Mouse (Mus musculus) T-helper 17 cell (primary cell): Measurements from ENCODE around the gene Gas2l2.

Experiments used
- in situ Hi-C, 2 experiments: fragments of 300-600 bp; cut with MboI, MseI; formaldehyde crosslinking; loops; 1 replicate in 1 of 2; 2 replicates in 1 of 2; pipeline ENCODE4 v1.15.1; 2025; ENCODE audit warnings: high pct_unique_total_duplicates in 2 of 2

Gene Gas2l2

GRCm38 (mm10) chr11:83443824-83444223, 14.6 kb upstream of the Gas2l2 start:
- in situ Hi-C loops: no loop called here

DNA sequence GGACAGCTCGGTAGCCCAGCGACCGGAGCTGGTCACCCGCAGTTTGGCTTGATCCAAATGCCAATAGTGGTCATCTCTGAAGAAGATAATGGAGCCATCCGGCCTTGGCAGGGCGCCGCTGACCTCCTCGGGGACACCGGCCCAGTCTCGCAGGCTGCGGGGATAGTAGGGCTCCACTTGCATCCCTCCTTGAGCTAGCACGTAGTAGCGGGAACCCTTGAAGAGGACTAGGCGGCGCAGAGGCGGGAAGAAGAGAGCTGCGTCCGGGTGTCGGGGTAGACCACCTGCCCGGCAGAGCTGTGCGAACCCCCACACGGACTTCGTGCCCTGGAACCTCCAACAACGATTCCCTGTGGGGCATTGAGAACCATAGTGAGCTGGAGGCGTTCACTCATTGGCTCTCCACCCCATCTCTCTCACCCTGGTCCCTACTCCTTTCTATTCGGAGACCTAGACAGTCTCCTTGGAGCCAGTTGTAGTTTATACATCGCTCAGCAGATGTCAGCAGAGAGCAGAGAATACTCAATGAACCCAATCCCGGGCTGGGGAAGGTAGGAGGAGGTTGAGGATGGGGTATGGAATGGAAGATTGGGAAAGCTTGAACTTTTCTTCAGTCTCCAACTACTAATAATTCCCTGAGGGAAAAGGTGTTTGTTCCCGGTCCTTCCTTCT, 13.5 kb upstream of the Gas2l2 start:
- in situ Hi-C loops: no loop called here

- in situ Hi-C loops: no loop called here
These were observed 12.0 kb upstream of the Gas2l2 start for GRCm38 (mm10) chr11:83441235-83441634.

GRCm38 (mm10) chr11:83440081-83441064, 11.1 kb upstream of the Gas2l2 start:
- in situ Hi-C loops: no loop called here

DNA sequence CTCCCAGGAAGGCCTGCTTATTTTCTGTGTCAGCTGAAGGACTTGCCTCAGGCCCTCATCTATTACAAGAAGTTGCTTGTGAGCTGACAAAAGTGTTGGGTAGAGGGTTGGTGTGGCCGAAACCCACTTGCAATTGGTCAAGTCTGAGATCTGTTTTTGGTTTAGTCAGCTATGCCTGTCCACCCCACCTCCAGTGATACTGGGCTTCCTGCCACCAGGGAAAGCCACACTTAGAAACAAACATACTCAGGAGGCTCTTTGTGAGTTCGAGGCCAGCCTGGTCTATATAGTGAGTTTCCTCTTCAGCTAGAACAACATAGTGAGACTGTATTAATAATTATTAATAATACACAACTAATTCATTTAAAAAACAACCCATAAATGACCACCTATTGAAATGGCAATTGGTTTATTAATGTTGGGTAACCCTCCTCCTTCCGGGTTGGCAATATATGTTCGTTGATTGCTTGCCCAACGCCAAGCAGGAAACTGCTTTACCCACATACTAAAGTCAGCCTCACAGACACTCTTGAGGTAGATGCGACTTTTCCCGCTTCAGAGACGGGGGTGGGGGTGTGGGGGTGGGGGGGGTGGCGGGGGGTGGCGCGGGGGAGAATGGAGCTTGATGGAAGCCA, 10.3 kb upstream of the Gas2l2 start:
- in situ Hi-C loops: no loop called here

GRCm38 (mm10) chr11:83437377-83437776, 8.1 kb upstream of the Gas2l2 start, which contains the start of gene 1700020L24Rik:
Gene 1700020L24Rik, plus strand, starts transcription at chr11:83437677.
- in situ Hi-C loops: no loop called here

- in situ Hi-C loops: no loop called here
These were observed 3.3 kb upstream of the Gas2l2 start for GRCm38 (mm10) chr11:83432533-83432932.

- in situ Hi-C loops: loop anchor here (5.0 to 10.0 kb wide), 4 partner anchors 72 to 502 kb away; no protein-coding TSS in a partner anchor
These were observed 2.3 kb downstream of the Gas2l2 start for GRCm38 (mm10) chr11:83426964-83427363.

GRCm38 (mm10) chr11:83424681-83425080, 4.6 kb downstream of the Gas2l2 start:
- in situ Hi-C loops: loop anchor here (5.0 to 10.0 kb wide), 5 partner anchors 70 to 500 kb away; no protein-coding TSS in a partner anchor

DNA sequence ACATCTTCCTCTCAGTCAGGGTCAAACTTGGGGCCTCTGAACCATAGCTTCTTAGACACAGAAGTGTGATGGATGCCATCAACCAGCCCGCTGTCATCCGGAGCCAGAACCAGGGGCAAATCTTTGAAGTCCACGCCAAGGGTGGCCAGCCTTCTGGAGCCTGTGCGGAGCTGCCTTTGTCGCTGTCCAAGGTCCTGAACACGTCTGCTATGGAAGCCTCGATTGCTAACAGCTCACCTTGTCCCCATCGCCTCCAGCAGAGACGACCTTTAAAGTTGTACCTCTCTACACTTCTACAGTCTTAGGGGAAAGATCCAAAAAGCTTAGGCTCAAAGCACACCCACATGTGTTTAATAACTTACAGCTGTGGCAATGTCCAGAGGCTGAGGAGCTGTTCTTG, 8.0 kb downstream of the Gas2l2 start:
- in situ Hi-C loops: loop anchor here (5.0 to 10.0 kb wide), 3 partner anchors 67 to 497 kb away; no protein-coding TSS in a partner anchor

- in situ Hi-C loops: loop anchor here (5.0 to 10.0 kb wide), 3 partner anchors 66 to 496 kb away; no protein-coding TSS in a partner anchor
These were observed 8.9 kb downstream of the Gas2l2 start for GRCm38 (mm10) chr11:83420338-83420737.

- in situ Hi-C loops: no loop called here
These were observed 10.7 kb downstream of the Gas2l2 start for GRCm38 (mm10) chr11:83418566-83418965.

GRCm38 (mm10) chr11:83417708-83418107, 11.5 kb downstream of the Gas2l2 start:
- in situ Hi-C loops: no loop called here

GRCm38 (mm10) chr11:83417080-83417479, 12.2 kb downstream of the Gas2l2 start:
- in situ Hi-C loops: no loop called here

- in situ Hi-C loops: no loop called here
These were observed 18.7 kb downstream of the Gas2l2 start for GRCm38 (mm10) chr11:83410510-83410909.

DNA sequence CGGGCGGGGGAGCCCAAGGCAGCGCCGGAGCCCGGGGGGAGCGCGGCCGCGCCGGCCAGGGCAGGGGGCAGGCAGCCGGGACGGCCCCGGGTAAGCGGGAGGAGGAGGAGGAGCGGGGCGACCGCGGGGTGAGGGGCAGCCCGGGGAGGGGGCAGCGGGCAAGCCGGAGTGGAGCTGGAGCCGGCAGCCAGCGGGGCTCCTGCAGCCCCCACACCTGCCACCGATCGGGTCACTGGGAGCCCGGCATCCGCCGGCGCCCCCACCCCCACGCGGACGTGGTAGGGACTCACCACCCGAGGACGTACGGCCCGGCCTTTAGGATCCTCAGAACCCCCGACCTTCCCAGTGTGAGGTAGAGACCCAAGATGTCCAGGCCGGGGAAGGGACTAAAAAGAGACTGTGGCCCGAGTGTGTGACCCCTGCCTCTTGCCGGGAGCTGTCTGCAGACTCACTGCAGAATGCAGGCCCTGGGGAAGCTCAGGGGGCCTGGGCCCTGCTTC, 19.4 kb downstream of the Gas2l2 start:
- in situ Hi-C loops: no loop called here

GRCm38 (mm10) chr11:83409087-83409754, 20.0 kb downstream of the Gas2l2 start, which contains the start of gene Rasl10b:
Gene Rasl10b, plus strand, starts transcription at chr11:83409137.
- in situ Hi-C loops: no loop called here

GRCm38 (mm10) chr11:83408242-83408641, 21.0 kb downstream of the Gas2l2 start:
- in situ Hi-C loops: no loop called here

DNA sequence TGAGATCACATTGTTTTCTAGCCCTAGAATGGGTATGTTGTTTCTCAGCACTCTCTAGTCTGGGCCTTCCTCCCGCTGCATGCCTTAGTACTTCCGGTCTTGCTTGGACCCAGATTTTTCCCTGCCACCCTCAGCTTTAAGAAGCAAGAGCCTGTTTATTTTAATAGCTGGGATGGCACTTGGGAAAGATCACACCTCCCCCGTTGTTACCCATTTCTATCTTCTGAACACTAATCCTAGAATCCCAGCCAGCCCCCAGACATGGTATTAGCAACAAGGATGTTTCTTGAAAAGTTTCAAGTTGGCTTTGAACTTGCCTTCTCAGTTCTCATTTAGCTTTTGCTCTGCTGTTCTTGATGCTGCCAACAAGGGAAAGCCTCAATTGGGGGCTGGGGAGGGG, 22.9 kb downstream of the Gas2l2 start:
- in situ Hi-C loops: no loop called here

DNA sequence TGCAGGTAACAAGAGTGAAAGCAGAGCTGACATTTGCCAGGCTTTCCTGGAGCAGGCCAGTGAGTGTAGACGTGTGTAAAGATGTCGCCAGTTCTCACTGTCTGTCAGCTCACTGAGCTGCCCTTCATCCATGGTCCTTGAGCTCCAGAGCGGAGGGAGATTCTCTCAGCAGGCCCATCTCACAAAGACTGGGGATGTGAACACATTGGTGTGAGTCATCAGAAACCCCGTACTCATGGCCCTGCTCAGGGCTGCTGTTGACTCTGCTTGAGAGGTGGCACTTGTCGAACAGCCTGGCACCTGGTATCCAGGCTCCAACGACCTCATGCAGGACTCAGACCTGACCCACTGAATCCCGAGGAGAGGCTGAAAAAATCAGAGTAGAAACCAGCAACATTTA, 25.5 kb downstream of the Gas2l2 start:
- in situ Hi-C loops: no loop called here

DNA sequence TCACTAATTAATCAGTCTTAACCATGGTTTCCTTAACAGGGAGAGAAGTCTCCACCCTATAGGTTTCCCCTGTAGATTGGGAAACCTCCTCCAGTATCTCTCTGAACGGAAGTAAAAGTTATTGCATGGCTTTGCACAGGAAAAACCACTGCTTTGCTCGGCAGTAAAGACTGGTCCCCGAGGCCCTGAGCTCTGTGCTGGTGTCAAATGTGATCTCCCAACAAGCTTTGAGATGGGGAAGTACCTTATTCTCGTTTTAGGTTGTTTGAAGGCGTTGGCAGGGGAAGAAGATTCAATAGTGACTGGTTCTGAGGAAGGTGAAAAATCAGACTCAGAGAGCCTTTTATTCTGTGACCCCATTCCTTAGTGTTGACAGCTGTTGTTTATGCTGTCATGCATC, 30.5 kb downstream of the Gas2l2 start:
- in situ Hi-C loops: no loop called here
